Mouse (Mus musculus) urinary bladder, postnatal 10 days (tissue): ENCODE measurements around the gene Elmo3.

ENCODE experiments used
- DNase-seq: peaks from one replicate; pipeline ENCODE4 v3.0.0; 2022; ENCODE audit warnings: low spot score

The Elmo3 gene

DNA sequence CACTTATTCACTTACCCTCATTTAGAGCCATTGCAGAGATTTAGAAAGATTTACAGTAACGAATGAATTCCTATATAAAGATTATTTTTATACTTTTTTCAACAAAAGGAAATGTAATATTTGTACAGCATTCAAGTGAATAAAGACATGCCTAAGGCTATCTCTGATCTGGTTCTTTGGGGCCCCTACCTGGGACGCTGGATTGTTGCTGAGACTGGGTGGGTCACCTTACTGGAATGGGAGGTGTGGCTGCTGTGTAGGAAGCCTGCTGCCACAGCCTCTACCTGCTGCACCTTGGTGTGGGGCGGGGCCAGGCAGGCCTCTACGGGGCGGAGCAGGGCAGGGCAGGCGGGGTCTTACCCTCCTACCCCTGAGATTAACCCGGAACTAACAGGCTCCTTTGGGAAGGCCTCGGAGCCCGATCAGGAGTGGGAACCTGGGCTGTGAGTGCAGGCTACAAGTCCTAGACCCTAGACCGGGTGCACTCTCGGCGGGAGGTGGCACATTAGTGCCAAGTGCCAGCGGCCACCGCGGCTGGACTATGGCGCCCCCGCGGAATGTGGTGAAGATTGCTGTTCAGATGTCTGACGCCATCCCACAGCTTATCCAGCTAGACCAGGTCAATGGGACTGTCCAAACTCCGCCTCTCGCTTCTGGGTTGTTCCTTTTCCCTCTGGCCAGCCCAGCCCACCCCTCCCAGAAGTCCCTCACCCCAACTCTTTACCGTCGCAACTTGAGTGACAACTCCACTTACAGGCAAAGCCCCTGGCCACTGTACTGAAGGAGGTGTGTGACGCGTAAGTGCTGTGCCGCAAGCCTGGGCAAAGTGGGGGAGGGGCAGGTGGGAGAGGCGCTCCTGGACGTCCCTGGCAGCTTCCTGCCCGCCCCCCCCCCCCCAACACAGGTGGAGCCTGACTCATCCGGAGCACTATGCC, at the start of gene Elmo3:
Gene Elmo3, plus strand, starts transcription at position 391 of the 935 bp plus-strand sequence.
- DNase-seq: no peak

DNA sequence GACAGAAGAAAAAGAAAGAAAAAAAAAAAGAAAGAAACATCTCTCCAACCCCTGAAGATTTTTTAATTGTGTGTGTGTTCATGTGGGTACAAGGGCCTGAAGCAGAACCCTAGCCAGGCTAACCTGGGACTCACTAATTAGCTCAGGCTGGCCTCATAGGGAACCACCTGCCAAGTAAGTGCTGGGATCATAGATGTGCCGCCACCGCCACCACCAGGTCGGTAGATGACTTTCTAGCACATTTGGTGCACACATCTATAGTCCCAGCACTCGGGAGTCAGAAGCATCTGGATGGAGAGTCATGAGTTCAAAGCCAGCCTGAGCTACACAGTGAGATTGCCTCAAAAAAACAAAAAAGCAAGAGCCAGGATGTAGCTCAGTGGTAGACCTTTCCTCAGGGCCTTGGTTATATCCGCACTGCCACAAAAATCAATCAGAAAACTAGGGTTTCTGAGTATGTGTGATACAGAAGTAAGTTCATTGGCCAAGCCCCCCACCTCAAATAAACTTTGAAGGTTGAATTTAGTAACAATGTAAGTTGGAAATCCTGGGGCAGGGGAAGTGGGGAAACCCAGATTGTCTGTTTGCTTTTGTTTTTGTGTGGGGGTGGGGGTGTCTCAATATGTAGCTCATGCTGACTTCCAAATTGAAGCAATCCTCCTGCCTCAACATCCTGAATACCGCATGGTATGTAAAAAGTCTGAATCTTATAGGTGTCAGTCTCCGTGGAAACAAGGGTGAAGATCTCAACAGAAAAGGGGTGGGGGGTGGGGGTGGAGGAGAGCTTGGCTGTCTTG, 47.9 kb upstream of the Elmo3 start:
- DNase-seq: no peak

DNA sequence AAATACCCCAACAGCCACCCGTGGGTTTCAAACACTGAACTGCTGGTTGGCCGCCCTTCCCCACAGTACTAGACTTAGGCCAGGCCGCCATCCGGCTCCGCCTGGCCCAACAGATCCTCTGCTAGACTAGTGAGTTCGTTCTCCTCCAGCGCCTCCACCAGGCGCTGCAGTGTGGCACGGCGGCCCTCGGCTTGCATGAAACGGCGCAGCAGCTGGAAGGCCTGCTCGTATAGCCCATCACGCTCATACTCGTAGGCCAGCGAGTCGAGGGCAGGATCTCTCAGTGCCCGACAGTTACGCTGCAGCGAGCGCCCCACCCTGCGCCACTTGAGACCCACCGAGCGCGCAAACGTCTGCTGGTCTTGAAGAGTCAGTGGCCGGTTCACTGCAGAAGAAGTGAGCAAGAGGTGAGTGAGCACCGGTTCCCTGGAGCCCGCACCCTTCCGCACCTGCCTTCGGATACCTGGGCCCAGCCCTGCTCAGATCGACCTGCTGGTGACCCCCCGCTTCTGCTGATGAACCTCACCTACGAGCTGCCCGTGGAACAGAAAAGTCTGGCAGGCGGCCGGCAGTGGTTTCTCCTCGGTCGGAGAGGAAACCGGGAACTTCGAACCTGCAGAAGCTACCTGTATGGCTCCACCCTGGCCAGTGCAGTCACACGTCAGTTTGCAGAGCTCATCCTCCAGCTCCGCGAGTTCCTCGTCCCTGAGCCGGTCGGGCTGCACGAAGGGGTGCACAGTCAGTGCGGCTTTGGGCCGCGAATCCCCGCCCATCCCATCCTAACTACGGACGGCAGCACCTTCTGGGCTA, 46.3 kb upstream of the Elmo3 start:
- DNase-seq: no peak

DNA sequence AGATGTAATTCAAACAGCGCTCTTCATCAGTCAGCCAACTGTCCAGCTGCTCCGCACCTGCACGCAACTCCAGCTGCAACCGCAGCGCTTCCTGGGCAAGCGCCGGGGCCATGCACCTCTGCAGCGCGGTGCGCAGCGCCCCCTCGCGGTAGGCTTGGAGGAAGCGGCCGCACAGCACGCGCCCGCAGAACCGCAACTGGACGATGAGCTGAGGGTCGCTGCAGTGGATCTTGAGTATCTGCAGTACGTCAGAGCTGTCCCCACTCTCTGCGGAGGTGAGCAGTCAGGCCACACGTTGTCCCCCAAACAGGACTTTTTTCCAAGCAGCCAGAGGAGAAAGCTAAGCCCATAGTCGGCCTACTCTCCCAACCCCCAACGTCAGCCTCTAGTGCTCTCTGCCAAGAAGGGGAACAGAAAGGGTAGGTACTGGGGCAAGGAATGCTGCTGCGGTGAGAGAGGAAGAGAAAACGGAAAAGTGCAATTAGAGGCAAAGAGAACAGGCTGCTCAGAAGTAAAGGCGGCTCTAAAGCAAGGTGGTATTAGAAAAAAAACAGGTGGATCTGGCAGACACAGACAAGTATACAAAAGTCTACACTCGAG, 45.6 kb upstream of the Elmo3 start:
- no peak for DNase-seq

DNA sequence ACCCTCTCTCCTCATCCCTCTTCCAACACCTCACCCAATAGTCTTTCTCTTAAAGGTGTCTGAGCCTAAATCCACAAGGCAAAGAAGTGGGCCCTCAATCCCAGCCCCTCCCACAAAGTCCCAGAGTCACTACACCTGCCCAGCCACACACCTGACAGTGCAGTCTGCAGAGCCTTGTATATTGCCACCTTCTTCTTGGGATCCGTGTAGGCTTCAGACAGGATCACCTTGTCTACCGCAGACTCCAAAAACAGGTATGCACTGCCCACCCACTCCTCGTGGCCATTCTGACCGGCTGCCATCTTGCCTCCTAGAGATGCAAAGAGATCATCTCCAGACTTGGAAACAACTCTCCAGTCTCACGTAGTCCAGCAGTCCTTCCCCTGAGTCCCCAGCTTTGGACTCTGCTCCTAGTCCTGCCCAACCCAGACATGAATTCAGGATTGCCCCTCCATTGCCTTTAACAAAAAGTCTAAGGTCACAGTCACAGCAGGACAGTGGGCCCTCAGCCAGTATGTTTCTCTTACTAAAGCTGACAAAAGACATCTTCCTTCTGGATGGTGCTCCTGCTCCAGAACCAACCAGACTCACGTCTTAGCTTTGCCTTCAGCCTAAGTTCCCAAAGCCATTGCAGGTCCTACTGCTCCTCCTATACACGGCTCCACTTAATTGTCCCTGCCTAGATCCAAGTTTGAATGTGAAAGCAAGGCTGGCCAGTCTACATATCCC, 44.9 kb upstream of the Elmo3 start:
- no peak for DNase-seq

DNA sequence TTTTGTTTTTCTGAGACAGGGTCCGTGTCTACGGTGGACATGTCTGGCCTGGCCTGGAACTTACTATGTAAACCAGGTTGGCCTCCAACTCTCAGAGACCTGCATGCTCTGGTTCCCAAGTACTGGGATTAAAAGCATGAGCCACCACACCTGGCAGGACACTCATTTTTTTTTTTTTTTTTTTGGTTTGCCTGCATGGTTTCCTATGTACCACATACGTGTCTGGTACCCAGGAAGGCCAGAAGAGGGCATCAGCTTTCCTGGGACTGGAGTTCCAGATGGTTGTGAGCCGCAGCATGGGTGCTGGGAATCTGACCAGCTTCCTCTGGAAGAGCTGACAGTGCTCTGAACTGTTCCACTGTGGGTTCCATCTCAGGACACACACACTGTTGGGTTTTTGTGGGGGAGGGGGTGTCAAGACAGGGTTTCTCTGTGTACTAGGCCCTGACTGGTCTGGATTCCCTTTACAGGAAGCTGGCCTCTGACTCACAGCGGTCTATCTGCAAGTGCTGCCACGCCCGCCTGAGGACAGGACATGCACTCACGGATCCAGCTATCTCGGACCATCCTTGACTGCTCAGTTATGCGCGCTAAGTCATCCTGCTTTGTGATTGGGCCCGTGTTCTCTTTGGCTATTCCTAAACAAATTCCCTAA, 43.9 kb upstream of the Elmo3 start:
- DNase-seq: no peak

DNA sequence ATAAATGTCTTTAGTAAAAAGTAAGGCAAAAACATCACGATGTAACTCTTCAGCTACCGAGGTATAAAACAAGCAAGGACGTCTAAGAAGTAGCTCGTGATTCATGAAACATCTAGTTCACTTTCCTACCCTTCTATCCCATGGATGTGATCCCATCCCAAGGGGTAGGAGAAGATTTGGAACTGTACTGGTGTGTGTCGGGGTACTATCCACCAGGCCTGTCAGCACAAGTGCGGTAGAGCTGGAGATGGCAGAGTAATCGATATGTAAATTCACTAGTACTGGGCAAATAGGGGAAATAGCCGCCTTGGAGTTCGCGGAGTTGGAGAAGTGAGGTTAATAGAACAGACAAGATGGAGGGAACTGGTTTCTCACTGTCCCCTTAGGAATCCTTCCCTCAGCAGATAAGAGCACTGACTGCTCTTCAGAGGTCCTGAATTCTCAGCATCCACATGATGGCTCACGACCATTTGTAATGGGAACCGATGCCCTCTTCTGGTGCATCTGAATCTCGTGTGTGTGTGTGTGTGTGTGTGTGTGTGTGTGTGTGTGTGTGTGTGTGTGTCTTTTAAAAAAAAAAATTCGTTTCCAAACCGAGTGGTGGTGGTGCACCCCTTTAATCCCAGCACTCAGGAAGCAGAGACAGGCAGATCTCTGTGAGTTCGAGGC, 42.0 kb upstream of the Elmo3 start:
- no peak for DNase-seq

DNA sequence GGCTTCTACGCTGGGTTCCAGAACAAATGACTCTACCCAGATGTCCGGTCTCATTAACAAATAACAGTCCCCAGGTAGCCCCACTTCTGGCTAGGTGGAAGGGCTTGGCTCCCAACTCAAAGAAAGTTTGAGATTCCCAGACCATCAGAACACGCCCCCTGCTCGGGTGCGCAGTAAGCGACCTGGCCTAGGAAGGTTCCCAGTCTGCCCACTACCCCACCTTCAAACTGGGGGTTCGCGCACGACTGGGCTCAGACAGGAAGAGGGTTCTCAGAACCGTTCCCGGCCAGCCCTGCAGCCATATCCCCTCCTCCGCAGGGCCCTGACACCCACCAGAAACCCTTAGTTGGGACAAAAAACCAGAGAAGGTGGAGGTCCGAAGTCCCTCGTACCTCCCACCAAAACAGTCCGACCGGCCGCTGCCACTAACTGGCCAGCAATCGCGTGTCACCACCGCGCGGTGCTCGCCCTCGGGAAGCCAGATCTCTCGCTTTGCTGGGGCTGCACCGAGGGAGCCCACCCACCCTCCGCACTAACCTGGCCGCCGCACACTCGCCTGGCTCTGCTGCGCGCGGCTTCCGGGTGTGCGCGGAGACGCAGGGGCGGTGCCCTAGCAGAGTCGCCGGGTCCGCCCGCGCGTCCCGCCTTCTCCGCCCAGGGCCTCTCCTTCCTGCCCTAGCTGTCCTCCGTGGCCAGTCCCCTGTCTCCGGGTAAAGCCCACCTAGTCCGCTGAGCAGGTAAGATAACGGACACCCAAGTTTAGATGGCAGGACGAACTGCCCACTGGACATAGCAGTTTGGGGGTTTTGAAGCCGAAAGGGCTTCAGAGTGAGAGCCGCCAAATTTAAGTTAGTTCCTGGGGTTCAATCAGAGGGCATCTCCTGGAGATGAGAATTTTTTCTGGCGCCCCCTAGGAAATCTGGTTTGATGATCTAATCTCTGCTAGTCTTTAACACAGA, 41.1 kb upstream of the Elmo3 start, which contains the start of the genes Tradd and Fbxl8:
Gene Tradd, minus strand, starts transcription at position 586 of the 959 bp plus-strand sequence.
Gene Fbxl8, plus strand, starts transcription at position 625 of the 959 bp plus-strand sequence.
- no peak for DNase-seq

DNA sequence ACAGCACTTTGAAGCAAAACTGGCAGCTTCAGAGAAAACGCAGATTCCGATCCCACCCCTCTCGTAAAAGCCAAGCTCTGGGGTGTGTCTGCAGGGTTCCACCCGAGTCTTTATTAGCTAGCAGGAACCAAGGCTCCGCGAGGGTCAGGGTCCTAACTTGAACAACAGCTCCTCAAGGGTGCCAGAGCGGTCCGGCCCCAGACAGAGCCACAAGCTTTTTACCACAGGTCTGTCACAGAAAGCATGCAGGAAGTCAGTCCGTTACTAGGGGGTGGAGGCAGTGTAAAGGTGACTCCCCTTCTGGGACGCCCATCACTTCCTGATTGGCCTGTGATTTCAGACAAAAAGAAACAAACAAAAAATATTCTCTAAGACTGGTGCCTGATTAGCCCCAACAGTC, 40.3 kb upstream of the Elmo3 start:
- no peak for DNase-seq

DNA sequence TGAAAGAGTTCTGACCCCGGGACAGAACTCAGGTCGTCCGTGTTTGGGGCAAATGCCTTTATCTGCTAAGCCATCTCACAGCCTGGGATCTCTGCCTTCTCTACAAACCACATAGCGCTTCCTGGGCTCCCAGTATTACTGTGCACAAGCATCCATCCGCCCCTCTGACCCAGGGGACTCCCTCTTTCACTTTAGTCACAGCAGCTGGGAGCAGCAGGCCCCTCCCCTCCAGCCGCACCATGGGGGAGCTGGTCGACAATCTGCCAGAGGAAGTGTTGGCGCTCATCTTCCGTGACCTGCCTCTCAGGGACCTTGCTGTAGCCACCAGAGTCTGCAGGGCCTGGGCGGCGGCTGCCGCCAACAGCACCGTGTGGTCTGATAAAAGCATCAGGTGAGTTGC, 38.6 kb upstream of the Elmo3 start:
- no peak for DNase-seq

DNA sequence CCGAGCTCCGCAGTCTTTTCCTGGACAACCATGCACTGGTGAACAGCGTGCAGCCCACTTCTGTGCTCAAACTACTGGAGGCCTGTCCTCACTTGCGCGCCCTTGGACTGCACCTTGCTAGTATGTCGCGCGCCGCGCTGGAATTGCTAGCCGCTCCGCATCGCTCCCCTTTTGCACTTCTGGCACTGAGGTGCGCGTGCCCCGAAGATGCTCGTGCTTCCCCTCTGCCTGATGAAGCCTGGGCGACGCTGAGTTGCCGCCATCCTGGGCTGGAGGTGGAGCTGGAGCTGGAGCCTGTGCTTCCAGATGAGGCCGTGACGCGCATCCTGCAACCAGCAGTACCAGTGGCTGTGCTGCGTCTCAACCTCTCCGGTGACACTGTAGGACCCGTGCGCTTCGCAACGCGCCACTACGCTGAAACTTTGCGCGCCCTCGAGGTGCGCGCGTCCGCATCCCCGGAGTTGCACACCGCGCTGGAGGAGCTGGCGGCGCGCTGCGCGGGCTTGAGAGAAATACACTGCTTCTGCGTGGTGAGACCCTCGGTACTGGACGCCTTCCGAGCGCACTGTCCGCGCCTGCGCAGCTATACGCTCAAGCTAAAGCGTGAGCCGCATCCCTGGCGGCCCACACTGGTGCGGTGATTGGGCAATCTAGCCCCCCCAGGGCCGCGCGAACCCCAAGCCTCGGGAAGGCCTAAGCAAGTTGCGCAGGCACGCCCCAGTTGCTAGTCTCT, 36.9 kb upstream of the Elmo3 start:
- no peak for DNase-seq

DNA sequence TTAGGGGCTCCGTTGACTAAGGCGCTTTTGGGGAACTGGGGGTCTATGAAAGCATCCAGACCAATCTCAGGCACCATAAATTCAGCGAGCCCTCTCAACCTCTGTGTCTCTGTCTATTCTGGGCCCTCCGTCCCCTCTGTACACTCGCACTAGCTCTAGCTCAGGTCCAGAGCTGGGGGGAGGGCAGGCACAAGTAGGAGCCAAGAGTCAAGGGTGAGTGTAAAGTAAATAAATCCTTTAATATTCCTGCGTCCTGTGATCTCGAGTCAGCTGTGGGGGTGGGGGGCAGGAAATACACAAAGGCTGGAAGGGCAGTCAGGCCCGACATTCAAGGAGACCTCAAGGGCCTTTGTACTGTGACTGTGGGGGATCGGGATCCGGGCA, 36.3 kb upstream of the Elmo3 start:
- no peak for DNase-seq

DNA sequence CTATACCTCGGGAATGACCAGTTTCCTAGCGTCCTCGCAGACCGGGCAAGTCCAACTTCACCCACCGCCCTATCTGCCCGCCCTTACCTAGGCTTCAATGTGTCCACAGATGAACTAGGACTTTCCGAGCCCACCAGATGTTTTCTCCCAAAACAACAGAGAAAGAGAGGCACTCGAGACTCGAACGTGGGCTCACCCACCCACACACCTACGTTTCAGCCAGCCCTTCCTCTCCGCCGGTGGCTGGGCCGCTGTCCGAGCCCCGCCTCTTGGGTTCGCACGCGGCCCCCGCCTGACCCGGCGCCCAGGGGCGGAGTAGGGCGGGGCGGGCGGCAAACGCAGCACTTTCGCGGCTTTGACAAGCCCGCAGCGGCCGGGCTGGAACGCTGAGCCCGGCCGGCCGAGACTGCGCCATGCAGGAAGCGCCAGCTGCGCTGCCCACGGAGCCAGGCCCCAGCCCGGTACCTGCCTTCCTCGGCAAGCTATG, 35.9 kb upstream of the Elmo3 start, which contains the start of gene Hsf4:
Gene Hsf4, plus strand, starts transcription at position 341 of the 487 bp plus-strand sequence.
- no peak for DNase-seq

DNA sequence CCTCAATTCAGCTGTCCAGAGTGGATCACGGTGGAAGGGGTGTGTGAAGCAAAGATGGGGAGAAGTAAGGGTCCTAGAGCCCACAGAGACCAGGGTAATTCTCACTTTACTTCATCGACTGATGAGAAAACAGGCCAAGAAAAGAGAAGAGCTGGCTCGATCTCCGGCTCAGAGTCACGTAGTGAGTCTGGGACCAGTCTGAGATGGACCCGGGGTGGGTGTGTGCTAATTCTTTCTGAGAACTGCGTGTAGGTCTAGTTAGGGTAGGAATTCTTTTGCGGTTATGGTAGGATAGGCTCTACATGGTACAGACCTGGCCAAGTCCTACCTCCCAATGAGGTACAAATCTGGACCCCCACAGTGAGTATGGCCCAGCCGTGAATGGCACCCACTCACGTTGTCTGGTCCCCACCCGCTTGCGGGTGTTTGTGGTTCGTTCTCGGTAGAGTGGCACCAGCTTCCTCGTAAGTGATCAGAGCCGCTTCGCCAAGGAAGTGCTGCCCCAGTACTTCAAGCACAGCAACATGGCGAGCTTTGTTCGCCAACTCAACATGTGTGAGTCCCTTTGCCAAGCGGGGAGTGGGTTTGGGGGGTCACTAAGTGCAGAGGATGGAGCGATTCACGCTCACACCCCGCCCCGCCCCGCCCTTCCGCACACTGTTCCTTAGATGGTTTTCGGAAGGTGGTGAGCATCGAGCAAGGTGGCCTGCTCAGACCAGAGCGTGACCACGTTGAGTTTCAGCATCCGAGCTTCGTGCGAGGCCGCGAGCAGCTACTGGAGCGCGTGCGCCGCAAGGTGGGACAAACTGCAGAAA, 35.1 kb upstream of the Elmo3 start:
- no peak for DNase-seq

DNA sequence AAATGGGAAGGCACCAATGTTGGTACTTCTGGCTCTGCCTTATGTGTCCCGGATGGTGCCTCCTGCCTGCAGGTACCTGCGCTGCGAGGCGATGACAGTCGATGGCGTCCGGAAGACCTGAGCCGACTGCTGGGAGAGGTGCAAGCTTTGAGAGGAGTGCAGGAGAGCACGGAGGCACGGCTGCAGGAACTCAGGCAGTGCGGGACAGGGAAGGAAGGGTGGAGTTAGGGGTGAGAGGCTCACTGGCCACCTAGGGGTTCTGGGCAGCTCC, 34.5 kb upstream of the Elmo3 start:
- no peak for DNase-seq

DNA sequence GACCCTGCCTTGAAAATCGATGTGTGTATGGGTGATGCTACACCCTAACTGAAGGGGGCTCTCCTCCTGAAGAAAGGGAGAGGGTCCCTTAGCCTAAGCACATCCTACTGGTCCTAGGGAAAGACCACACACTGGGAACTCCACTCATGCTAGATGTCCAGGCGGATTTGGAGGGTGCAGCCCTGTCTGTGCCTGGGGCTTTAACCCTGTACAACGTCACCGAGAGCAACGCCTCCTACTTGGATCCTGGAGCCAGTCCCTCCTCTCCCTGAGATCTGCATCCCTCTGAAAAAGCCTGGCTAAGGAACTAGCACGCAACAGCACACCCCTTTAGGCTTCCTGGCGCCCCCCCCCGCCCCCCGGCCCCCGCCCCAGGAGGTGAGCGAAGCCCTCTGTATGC, 30.0 kb upstream of the Elmo3 start:
- no peak for DNase-seq

DNA sequence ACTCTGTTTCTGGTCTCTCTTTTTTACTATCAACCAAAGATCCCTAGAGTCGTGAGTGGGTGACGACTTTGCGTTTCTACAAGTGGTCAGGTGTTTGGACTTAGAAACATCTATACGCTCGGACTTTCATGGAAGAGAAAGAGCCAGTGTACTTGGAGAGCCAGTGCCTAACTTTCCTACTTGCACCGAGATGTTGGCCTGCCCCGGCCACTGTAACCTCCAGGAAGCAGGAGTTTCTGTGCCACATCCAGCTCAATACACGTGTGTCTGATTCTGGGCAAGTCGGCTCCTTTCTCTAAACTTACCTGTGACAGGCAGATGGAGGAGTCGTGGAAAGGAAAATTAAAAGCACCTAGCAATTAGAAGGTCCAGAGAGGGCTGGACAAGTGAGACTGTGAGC, 29.6 kb upstream of the Elmo3 start, which contains the start of gene Nol3:
Gene Nol3, plus strand, starts transcription at position 301 of the 400 bp plus-strand sequence.
- no peak for DNase-seq
